Mouse (Mus musculus) megakaryocyte, embryonic 14.5 days (primary cell): ENCODE results near the gene Gba2.

Experiments used
- FLI1 ChIP-seq: IDR thresholded peaks from 2 replicates; pipeline ENCODE4 v1.6.1; 2012; ENCODE audit warnings: low read length, inconsistent platforms, mixed read lengths
- GATA1 ChIP-seq: IDR thresholded peaks from 3 replicates; pipeline ENCODE4 v1.6.1; 2012; ENCODE audit warnings: mixed read lengths, low read length, inconsistent platforms, borderline replicate concordance

DNA sequence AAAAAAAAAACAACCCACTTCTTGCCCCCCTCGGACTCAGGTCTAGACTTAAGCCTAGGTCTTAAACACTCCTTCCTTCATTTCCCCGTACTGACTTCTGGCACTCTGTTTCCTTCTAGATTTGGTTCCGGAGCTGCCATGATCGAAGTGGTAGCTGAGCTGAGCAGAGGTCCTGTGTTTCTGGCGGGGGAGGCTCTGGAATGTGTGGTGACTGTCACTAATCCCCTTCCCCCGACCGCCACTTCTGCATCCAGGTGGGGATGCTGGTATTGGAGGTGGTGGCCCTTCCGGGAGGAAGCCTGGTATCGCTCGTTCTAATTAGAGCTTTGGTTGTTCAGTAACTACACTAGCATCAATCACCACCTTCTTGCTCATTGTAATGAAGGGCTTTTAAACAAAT, 583 bp upstream of the Gba2 start:
- TF ChIP-seq GATA1 (no peak), FLI1 (no peak)
